Mouse (Mus musculus) forebrain, embryonic 16.5 days (tissue): ENCODE data around the gene Gabbr1. TPM values are rescaled to one million over a fixed set of nuclear protein-coding genes. Genes with fewer than 3 reads are reported as not detected.

Experiments used
- ATAC-seq: fragments of 200-750 bp; cut with Nextera tagmentation; 2 replicates; pipeline ENCODE4 v1.8.0; 2017; ENCODE audit warnings: mild to moderate bottlenecking, moderate library complexity
- H3K27ac ChIP-seq: fragments of 300-500 bp; sonication (generic); 2 replicates; pipeline ENCODE4 v1.5.1; 2014; ENCODE audit warnings: low read length, control low read depth
- H3K27me3 ChIP-seq: fragments of 300-500 bp; sonication (generic); replicated peaks from 2 replicates; pipeline ENCODE4 v1.6.1; 2014; ENCODE audit warnings: low read length; ENCODE audit not compliant: control insufficient read depth, insufficient read depth
- H3K36me3 ChIP-seq: fragments of 300-500 bp; sonication (generic); 2 replicates; pipeline ENCODE4 v1.6.1; 2014; ENCODE audit not compliant: control insufficient read depth, insufficient read depth
- H3K4me1 ChIP-seq: fragments of 300-500 bp; sonication (generic); replicated peaks from 2 replicates; pipeline ENCODE4 v1.6.1; 2014; ENCODE audit warnings: low read length; ENCODE audit not compliant: control insufficient read depth, insufficient read depth
- H3K4me2 ChIP-seq: fragments of 300-500 bp; sonication (generic); 2 replicates; pipeline ENCODE4 v1.6.1; 2014; ENCODE audit warnings: mild to moderate bottlenecking, low read length, control low read depth
- H3K4me3 ChIP-seq: fragments of 300-500 bp; sonication (generic); replicated peaks from 2 replicates; pipeline ENCODE4 v1.5.1; 2014; ENCODE audit warnings: mild to moderate bottlenecking, low read length, control low read depth
- H3K9ac ChIP-seq: fragments of 300-500 bp; sonication (generic); replicated peaks from 2 replicates; pipeline ENCODE4 v1.6.1; 2014; ENCODE audit warnings: low read depth, low read length, control low read depth
- H3K9me3 ChIP-seq: fragments of 300-500 bp; sonication (generic); 2 replicates; pipeline ENCODE4 v1.6.1; 2016; ENCODE audit warnings: low read length; ENCODE audit not compliant: control insufficient read depth
- WGBS: fragments of 180-500 bp; shearing (Covaris S2); extraction: QIAGEN DNeasy Blood & Tissue Kit; methylation state at CpG from one replicate; pipeline ENCODE4 v1.1.7; 2014; 5-methylcytosine and 5-hydroxymethylcytosine counted together
- polyA plus RNA-seq: library from polyadenylated mRNA; unstranded; fragments of >200 nt; fragmentation: Nextera tagmentation; extraction: Ambion mirVana; gene quantifications from 2 replicates; pipeline ENCODE4 v1.2.1, GENCODE M21; 2015

The Gabbr1 gene
- polyA plus RNA-seq, 1 experiment from 2014 or later: 58.6 TPM

DNA sequence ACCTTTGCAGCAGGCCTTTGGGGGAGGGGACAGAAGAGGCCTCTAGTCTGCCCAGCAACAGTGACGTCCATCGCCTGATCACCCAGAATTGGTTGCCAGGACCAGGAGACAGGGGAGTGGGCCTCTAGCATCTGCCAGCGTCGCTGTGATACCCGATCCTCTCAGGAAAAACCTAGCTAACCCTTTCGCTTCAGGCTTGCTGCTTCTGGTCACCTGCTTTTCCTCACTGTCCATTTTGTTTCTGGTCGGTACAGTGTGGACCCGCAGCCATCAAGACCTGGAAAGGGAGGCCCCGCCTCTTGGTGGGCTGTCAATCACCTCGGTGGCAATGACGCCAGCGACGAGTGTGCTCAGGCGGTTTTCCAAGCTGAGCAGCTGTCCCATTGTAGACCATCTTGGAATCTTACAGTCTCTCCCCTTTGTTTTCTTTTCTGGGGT lies 17.1 kb upstream of the Gabbr1 start:
- peak; percentile 98 for ATAC-seq
- H3K4me1 ChIP-seq: peaks cover 4% of the 10 kb centered on the region; the same call in 1 of the 2 replicates
- H3K9me3 ChIP-seq: no peaks in the 10 kb centered on the region
- H3K4me2 ChIP-seq: peak overlapping the region; percentile 44
- WGBS: 0% methylated on average over 14 of the region's 14 CpGs
- H3K36me3 ChIP-seq: no peaks in the 10 kb centered on the region
- H3K27ac ChIP-seq: peak overlapping the region; percentile 98
- H3K27me3 ChIP-seq: no peaks in the 10 kb centered on the region
- peak overlapping the region; percentile 59 for H3K9ac ChIP-seq
- H3K4me3 ChIP-seq: peak overlapping the region; percentile 50

DNA sequence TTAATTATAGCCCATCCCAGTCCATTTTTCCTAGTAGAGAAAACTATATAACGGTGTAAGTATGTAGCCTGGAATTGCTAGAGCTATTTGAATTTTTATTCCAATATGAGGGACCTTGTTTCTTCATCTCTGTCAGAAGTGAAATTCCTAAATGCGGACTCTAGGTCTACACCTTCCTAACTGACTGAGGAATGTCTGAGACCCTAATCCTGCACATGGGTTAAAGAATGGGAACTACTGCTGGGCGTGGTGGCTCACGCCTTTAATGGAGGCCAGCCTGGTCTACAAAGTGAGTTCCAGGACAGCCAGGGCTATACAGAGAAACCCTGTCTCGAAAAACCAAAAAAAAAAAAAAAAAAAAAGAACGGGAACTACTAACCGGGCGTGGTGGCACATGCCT lies 16.6 kb upstream of the Gabbr1 start:
- peak; percentile 9; the same call in 1 of the 2 replicates for ATAC-seq
- WGBS: 59% methylated on average over 8 of the region's 8 CpGs
- H3K9me3 ChIP-seq: no peaks in the 10 kb centered on the region
- peak overlapping the region; percentile 59 for H3K9ac ChIP-seq
- peak overlapping the region; percentile 98 for H3K27ac ChIP-seq
- no peaks in the 10 kb centered on the region for H3K27me3 ChIP-seq
- peak overlapping the region; percentile 44 for H3K4me2 ChIP-seq
- no peaks in the 10 kb centered on the region for H3K36me3 ChIP-seq
- peaks cover 4% of the 10 kb centered on the region; the same call in 1 of the 2 replicates for H3K4me1 ChIP-seq
- peak overlapping the region; percentile 50 for H3K4me3 ChIP-seq

DNA sequence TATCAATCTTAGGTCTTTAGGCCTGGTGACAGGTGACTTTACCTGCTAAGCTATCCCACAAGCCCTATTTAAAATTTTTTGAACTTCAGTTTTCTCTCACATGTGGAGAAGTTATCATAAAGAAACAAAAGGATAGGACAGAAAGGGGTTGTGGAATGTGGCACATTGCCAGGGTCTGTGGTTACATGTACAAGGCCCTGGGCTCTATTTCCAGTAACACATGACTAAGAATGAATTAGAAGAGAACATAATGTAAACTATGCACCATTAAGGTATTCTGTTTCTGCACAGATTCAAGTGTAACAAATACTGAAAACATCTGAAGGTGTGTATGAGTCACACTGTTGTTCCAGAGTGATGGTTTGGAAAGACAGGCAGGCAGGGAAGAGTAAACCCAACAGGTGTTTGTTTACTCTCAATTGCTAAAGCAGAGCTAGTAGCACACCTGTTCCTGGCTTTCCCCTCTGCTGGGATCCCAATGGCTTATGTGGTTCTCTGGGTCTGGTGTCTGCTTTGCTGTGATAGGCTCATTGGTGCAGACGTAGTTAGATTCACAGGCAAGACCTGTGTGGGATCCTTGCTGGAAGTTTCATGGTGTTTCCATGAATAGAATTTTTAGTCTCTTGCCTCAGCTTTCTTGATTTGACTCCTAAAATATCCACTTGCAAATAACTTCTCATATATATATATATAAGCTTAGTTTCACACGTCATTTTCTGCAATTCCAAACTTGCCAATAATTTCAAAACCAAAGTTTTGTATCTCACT lies 6.5 kb upstream of the Gabbr1 start:
- Histone ChIP-seq H3K27me3 (no peaks in the 10 kb centered on the region), H3K36me3 (no peaks in the 10 kb centered on the region), H3K27ac (no peak overlapping the region), H3K4me2 (no peak overlapping the region), H3K4me3 (no peak overlapping the region), H3K9me3 (no peaks in the 10 kb centered on the region), H3K9ac (no peak overlapping the region), H3K4me1 (no peaks in the 10 kb centered on the region)
- no peak for ATAC-seq
- WGBS: 72% methylated on average over 2 of the region's 2 CpGs

DNA sequence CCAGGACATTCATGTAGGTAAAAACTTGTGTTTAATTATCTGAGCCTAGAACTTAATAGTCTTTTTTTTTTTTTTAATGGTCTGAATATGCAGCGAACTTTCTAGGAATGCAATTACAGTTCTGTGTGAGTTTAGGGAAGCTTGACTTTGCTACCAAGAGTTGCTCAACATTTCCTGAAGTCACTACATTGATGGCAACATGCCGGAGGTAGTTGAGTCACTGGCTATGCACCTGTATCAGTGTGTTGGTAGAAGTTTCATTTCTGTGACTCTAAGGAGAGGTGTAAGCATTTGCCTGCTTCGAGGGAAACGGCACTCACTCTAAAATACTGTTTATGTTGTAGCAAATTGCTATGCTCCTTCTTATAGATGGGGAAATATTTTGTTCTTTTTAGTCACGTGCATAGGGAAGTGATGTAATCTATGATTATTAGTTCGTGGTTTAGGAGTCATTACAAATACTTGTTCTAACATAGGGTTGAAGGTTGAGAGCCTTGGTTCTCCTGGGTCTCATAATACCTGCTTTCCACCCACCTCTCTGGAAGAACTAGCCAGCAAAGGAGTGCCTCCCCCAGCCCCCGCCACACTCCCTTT lies 1.0 kb upstream of the Gabbr1 start:
- ATAC-seq: no peak
- Histone ChIP-seq H3K4me1 (peaks cover 28% of the 10 kb centered on the region), H3K9ac (peak overlapping the region; percentile 98), H3K4me3 (peak overlapping the region; percentile 89), H3K9me3 (no peaks in the 10 kb centered on the region), H3K36me3 (no peaks in the 10 kb centered on the region), H3K27me3 (no peaks in the 10 kb centered on the region), H3K4me2 (peak overlapping the region; percentile 81), H3K27ac (peak overlapping the region; percentile 94)
- 70% methylated on average over 7 of the region's 7 CpGs for WGBS

DNA sequence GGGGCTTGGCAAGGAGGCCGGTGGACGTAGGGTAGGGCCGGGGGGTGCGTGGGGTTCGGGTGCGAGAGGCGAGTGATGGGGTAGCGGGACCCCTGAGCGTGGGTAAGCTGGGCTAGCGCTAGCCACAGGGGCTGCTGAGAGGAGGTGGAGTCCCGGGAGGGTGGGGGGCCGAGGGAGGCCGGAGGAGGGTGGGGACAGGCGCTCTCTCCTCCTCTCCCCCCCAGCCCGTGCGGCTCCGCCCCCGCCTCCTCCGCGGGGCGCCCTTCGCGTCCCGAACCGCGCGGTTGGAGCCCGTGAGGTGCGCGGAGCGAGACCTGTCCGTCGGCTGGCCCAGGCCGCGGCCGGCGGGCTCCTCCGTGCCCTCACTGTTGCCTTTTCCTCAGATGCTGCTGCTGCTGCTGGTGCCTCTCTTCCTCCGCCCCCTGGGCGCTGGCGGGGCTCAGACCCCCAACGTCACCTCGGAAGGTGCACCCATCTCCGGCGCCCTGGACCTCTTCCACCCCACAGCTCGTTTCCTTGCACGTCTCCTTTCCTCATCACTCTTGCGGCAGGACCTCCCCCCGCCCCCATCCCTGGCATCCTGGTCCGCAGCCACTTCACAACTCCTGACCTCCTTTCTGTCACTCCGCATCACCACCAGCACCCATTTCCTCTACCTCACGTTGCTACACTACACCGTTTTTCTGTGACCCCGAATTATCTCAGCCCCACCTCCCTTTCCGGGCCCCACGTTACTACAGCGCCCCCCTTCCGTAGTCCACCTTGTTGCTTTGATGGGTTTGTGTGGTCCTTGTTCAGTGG lies 746 bp downstream of the Gabbr1 start:
- Histone ChIP-seq H3K36me3 (no peaks in the 10 kb centered on the region), H3K27me3 (no peaks in the 10 kb centered on the region), H3K9ac (peak overlapping the region; percentile 98), H3K27ac (peak overlapping the region; percentile 94), H3K4me1 (peaks cover 38% of the 10 kb centered on the region), H3K4me2 (peak overlapping the region; percentile 81), H3K4me3 (peak overlapping the region; percentile 89), H3K9me3 (no peaks in the 10 kb centered on the region)
- WGBS: under 1% methylated on average over 53 of the region's 58 CpGs
- peak; percentile 64 for ATAC-seq

DNA sequence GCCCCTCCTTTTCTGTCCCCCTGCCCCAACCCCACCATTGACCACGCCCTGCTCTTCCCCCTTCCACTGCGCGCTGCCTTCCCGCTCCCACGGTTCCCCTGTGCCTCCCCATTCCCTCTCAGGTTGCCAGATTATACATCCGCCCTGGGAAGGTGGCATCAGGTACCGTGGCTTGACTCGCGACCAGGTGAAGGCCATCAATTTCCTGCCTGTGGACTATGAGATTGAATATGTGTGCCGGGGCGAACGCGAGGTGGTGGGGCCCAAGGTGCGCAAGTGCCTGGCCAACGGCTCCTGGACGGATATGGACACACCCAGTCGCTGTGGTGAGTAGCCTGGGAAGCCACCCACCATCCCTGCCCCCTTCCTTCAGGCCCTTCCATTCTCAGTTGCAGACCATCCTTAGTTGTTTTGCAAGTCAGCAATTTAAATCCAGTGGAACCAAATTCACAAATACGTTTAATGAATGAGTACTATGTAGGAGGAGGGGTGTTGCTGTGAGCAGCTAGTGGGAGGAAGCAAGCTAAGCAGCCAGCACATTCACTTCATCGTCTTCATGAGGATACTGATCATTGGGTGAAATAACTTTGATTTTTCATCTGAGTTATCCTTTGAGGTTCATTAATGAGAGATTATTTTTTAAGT lies 1.7 kb downstream of the Gabbr1 start:
- 17% methylated on average over 19 of the region's 19 CpGs for WGBS
- Histone ChIP-seq H3K4me3 (peak overlapping the region; percentile 89), H3K36me3 (no peaks in the 10 kb centered on the region), H3K4me2 (peak overlapping the region; percentile 81), H3K27ac (peak overlapping the region; percentile 94), H3K27me3 (no peaks in the 10 kb centered on the region), H3K9me3 (no peaks in the 10 kb centered on the region), H3K4me1 (peaks cover 47% of the 10 kb centered on the region), H3K9ac (peak overlapping the region; percentile 98)
- ATAC-seq: no peak

DNA sequence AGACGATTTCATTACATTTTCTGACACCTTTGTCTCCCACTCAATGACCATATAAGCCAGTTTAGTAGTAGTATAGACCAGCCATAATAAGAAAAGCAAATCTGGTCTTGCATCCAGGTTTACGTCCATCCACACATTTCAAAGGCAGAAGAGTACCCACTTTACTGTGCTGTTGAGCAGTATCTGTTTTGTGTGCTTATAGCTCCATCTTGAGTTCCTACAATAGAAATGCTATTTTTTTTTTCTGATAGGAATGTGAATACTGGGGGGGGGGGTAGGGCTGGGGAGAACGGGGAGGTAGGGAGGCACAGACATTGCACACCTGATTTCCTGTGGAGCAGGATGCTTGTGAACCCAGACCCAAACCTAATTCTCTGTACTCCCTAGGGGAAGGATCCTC lies 2.2 kb downstream of the Gabbr1 start:
- Histone ChIP-seq H3K36me3 (no peaks in the 10 kb centered on the region), H3K4me2 (peak overlapping the region; percentile 81), H3K27me3 (no peaks in the 10 kb centered on the region), H3K9me3 (no peaks in the 10 kb centered on the region), H3K4me3 (peak overlapping the region; percentile 4), H3K4me1 (peaks cover 52% of the 10 kb centered on the region), H3K27ac (no peak overlapping the region), H3K9ac (no peak overlapping the region)
- ATAC-seq: no peak
- 28% methylated on average over 2 of the region's 3 CpGs for WGBS

DNA sequence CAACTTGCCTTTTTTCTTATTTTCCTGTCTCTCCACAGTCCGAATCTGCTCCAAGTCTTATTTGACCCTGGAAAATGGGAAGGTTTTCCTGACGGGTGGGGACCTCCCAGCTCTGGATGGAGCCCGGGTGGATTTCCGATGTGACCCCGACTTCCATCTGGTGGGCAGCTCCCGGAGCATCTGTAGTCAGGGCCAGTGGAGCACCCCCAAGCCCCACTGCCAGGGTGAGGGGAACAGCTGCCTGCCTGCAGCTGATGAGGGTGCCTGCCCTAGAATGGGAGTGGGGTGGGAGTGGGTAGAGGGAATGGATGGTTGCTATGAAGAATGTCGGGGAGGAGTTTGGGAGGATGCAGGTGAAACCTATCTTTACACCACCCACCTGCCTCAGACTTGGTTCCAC lies 2.6 kb downstream of the Gabbr1 start:
- Histone ChIP-seq H3K27ac (no peak overlapping the region), H3K4me2 (peak overlapping the region; percentile 81), H3K4me1 (peaks cover 56% of the 10 kb centered on the region), H3K9ac (no peak overlapping the region), H3K4me3 (peak overlapping the region; percentile 4; the same call in 1 of the 2 replicates), H3K36me3 (no peaks in the 10 kb centered on the region), H3K27me3 (no peaks in the 10 kb centered on the region), H3K9me3 (no peaks in the 10 kb centered on the region)
- 50% methylated on average over 7 of the region's 7 CpGs for WGBS
- ATAC-seq: no peak
